Mouse (Mus musculus): ENCODE measurements around the gene Entpd2.

- no peak for TF ChIP-seq MYOG (IDR thresholded peaks at IDR 0.05; ENCODE audit: control insufficient read depth in 1 of 3, insufficient read depth in 1 of 3, insufficient read length in 2 of 3, low read depth in 2 of 3)
- no peak for TF ChIP-seq POLR2A (IDR thresholded peaks at IDR 0.05; ENCODE audit: insufficient read length, low read depth)
- no peak for TF ChIP-seq MYOD1 (IDR thresholded peaks at IDR 0.05; ENCODE audit: control insufficient read depth in 1 of 3, insufficient read length in 2 of 3, low read depth in 2 of 3)
- TF ChIP-seq TCF3 (IDR thresholded peaks at IDR 0.05; ENCODE audit: insufficient read length, low read depth), result no peak
- TF ChIP-seq TCF12 (IDR thresholded peaks at IDR 0.05; ENCODE audit: insufficient read depth, poor library complexity, severe bottlenecking), result no peak
- TF ChIP-seq USF1 (IDR thresholded peaks at IDR 0.05; ENCODE audit: low read depth), result no peak
- no peak for TF ChIP-seq REST (IDR thresholded peaks at IDR 0.05; ENCODE audit: insufficient read depth, insufficient read length)
- TF ChIP-seq MAX (IDR thresholded peaks at IDR 0.05; ENCODE audit: low read depth), result no peak
- no peak for TF ChIP-seq POLR2AphosphoS2 (IDR thresholded peaks at IDR 0.05; ENCODE audit: insufficient read length, low read depth)
Measured at GRCm38 (mm10) chr2:25376589-25376988, 19.1 kb upstream of the Entpd2 start.

All from myocyte (in vitro differentiated cells).